Mouse (Mus musculus) thymus, postnatal 36 days (tissue): Measurements from ENCODE around the gene Cep250.
A peak's percentile ranks its signal among the peaks of the same experiment; 100 is the strongest.
"Not testable (repeated sequence)": the region's sequence is repeated elsewhere in the genome, so short reads cannot be mapped to it uniquely, and the experiment has no call there.

ENCODE experiments used
- DNase-seq, 2 experiments: peaks; one replicate each; pipeline ENCODE4 v3.0.0; 2022; ENCODE audit warnings: mixed read lengths in 2 of 2

The Cep250 gene

GRCm38 (mm10) chr2:155956134-155957059 lies at the start of gene Cep250:
Gene Cep250 (plus strand): TSS chr2:155956458.
- peak; percentile 83 to 88 for DNase-seq

- no peak for DNase-seq
Measured at GRCm38 (mm10) chr2:155914684-155915083, 41.6 kb upstream of the Cep250 start.

GRCm38 (mm10) chr2:155923143-155923542 lies 33.1 kb upstream of the Cep250 start:
- no peak for DNase-seq

GRCm38 (mm10) chr2:155925213-155925612 lies 31.0 kb upstream of the Cep250 start:
- not testable (repeated sequence) for DNase-seq

GRCm38 (mm10) chr2:155928711-155929345 lies 27.4 kb upstream of the Cep250 start:
- DNase-seq, result no peak

- peak; percentile 88 to 91 for DNase-seq
Measured at GRCm38 (mm10) chr2:155929531-155930442, 26.5 kb upstream of the Cep250 start, which contains the start of gene Uqcc1. Gene Uqcc1 (minus strand): TSS chr2:155930310.

- DNase-seq, result no peak
Measured at GRCm38 (mm10) chr2:155939897-155940529, 16.2 kb upstream of the Cep250 start.

- DNase-seq, result no peak
Measured at GRCm38 (mm10) chr2:155940681-155941080, 15.6 kb upstream of the Cep250 start, which contains the start of gene Gm15557. Gene Gm15557 (plus strand): TSS chr2:155940728.

- DNase-seq, result no peak
Measured at GRCm38 (mm10) chr2:155941697-155942442, 14.4 kb upstream of the Cep250 start.

GRCm38 (mm10) chr2:155943463-155943862 lies 12.8 kb upstream of the Cep250 start:
- no peak for DNase-seq

GRCm38 (mm10) chr2:155944685-155945084 lies 11.6 kb upstream of the Cep250 start:
- DNase-seq, result no peak

- DNase-seq, result no peak
Measured at GRCm38 (mm10) chr2:155945124-155945523, 11.1 kb upstream of the Cep250 start, which contains the start of gene Gdf5. Gene Gdf5 (minus strand): TSS chr2:155945367.

- no peak for DNase-seq
Measured at GRCm38 (mm10) chr2:155945580-155945979, 10.7 kb upstream of the Cep250 start.

GRCm38 (mm10) chr2:155946069-155946468 lies 10.2 kb upstream of the Cep250 start:
- DNase-seq, result peak; percentile 52 to 60

GRCm38 (mm10) chr2:155946499-155946898 lies 9.8 kb upstream of the Cep250 start:
- DNase-seq, result no peak

GRCm38 (mm10) chr2:155947390-155948002 lies 8.8 kb upstream of the Cep250 start:
- DNase-seq, result no peak

- DNase-seq, result no peak
Measured at GRCm38 (mm10) chr2:155949362-155949761, 6.9 kb upstream of the Cep250 start.

- DNase-seq, result peak; percentile 51 to 59
Measured at GRCm38 (mm10) chr2:155952006-155952405, 4.3 kb upstream of the Cep250 start.

GRCm38 (mm10) chr2:155959981-155960380 lies 3.7 kb downstream of the Cep250 start:
- no peak for DNase-seq

- no peak for DNase-seq
Measured at GRCm38 (mm10) chr2:155961862-155962261, 5.6 kb downstream of the Cep250 start.

- DNase-seq, result no peak
Measured at GRCm38 (mm10) chr2:155962991-155963390, 6.7 kb downstream of the Cep250 start.
